Mouse (Mus musculus) frontal cortex, postnatal 36 days (tissue): ENCODE results near the gene Tktl1.
"Not testable (repeated sequence)": the region's sequence is repeated elsewhere in the genome, so short reads cannot be mapped to it uniquely, and the experiment has no call there.

Experiments
- DNase-seq, 2 experiments: peaks; one replicate each; pipeline ENCODE4 v3.0.0; 2022; ENCODE audit warnings: low spot score in 2 of 2

Tktl1 gene

DNA sequence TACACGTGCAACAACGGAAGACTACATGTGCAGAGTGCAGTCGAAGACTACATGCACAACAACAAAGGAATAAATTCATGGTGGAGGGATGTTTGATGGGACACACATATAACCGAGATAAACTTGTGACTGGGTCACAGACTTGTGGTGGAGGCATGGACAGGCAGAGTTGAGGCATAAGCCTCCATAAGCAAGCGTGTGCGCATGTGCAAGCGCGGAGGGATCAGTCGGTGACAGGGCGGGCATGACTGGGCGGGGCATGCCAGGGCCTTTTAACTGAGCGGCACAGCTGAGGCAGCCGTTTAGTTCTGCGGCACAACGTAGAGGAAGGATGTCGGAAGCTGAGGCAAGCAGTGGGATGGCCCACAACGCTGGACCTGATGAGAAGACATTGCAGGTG is at the start of gene Tktl1:
TSS of gene Tktl1 (plus strand) at position 301 of the 400 bp plus-strand sequence.
- no peak for DNase-seq

DNA sequence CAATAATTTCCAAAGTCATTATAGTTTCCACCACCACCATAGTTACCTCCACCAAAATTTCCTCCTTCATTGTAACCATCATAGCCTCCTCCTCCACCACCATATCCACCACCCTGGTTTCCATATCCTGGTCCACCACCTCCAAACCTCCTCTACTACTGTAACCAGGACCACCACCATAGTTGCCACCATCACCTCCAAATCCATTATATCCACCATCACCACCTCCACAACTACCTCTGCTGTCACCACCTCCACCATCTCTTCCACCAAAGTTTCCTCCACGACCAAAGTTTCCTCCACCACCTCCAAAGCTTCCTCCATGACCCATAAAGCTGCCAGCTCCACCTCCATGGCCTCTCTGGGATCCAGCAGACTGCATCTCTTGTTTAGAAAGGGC is 41.8 kb upstream of the Tktl1 start, which contains the start of gene Mecp2:
TSS of gene Mecp2 (minus strand) at position 101 of the 400 bp plus-strand sequence.
- DNase-seq, result not testable (repeated sequence)

DNA sequence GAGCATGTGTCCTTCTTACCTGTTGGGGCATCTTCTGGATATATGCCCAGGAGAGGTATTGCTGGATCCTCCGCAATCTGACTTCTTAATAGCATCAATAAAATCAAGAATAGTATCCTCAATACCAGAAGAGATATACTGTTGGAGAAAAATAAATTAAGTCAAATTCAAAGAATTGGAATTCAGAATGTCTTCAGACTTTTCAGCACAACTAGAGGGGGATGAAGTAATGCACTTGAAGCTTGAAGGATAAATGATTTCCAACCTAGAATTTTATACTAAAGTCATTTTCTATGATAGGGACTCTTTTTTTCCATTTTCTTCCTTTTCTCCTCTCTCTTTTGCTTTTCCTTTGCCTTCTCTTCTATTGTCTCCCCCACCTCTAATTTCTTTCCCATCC is 9.3 kb upstream of the Tktl1 start, which contains the start of gene Tex28:
TSS of gene Tex28 (minus strand) at position 101 of the 400 bp plus-strand sequence.
- no peak for DNase-seq

DNA sequence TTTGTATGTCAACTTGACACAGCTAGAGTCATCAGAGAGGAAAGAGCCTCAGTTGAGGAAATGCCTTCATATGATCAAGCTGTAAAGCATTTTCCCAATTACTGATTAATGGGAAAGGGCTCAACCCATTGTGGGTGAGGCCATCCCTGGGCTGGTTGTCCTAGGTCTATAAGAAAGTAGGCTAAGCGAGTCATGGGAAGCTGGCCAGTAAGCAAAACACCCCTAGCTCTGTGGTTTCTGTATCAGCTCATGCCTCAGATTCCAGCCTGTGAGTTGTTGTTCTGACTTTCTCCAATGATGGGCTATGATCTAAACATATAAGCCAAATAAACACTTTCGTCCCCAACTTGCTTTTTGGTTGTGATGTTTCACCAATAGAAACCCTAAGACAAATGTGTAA is 26.5 kb downstream of the Tktl1 start:
- no peak for DNase-seq

DNA sequence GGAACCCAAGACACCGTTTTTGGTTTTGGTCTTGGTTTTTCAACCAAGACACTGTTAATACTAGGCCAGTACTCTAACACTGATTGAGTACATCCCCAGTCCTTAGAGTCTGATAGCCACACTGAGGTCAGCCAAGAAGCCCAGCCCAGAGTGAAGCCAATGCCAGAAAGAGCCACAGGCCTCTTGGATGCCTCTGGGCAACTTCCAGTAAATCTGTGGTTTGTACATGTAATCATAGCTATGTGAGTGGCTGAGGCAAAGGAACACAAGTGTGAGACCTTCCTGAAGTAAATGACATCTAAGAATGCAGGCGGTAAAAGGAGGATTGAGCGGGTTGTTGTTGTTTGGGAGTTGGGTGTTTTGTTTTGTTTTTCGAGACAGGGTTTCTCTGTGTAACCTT is 41.4 kb downstream of the Tktl1 start:
- no peak for DNase-seq

DNA sequence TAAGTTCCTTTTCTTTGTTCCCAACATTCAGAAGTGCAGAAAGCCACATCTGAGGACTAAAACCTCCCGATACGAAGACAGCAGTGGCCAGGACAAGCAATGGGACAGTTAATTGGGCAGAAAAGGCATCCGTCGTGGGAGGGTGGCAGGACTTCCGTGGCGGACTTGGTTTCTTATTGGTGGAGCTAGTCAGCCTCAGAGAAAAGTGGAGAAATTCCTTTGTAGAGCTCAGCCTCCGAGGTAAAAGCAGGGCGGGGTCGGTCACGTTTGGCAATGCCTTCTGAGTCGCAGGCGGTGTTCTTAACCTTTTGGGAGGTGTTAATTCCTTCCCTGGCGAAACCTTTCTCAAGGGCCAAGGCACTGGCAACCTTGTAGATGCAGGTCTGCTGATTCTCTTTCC is 42.4 kb downstream of the Tktl1 start:
- no peak for DNase-seq

DNA sequence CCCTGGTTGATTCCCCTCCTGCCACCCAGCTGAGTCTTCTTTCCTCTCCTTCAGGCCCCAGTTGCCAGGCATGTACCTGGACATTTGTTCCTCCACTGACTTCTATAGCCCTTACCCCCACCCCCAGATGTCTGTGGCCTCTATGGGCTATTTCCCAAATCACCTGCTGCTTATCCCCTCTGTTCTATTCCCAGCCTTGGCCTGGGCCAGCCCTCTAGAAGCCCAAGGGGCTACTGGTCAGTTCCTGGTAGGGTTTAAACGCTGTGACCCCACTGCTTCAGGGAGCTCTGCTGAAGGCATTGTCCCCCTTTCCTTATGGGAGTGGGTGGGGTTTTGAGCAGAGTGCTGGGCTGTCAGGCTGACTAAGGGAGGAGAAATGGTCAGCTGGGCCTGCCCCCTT is 43.0 kb downstream of the Tktl1 start:
- DNase-seq, result not testable (repeated sequence)

DNA sequence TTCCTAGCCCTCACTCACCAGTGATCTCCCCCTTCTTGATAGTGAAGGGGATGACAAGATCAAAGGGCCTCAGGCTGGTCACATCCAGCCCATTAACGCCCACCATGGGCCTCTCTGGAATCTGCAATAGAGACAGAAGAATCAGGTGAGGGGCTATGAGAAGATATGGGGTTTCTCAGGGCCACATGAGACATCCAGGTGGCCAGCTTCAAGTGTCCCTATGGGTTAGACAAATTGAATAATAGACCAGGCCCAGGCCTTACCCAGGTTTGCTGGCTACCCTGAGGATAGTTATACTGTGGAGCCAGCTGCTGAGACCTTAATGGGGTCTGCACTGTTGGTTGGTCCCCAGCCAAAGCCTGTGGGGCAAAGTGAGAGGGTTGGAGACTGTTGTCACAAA is 53.0 kb downstream of the Tktl1 start:
- DNase-seq, result no peak

DNA sequence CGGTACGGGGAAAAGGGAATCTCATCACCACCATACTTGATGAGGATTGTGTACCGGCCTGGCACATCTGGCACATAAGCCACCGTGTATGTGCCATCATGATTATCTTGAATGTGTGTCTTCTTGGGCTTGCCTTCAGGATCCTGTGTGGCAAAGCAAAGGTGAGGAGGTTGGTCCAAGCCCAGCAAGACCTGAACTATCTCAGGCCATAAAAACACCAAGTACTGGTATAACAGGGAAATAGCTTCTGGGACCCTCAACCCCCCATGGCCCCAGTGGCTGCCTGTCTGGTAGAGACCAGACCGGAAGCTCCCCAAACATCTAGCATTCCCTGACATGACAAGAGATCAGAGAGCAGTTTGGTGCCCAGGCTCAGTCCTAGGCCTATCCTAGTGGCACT is 56.1 kb downstream of the Tktl1 start:
- DNase-seq, result no peak

DNA sequence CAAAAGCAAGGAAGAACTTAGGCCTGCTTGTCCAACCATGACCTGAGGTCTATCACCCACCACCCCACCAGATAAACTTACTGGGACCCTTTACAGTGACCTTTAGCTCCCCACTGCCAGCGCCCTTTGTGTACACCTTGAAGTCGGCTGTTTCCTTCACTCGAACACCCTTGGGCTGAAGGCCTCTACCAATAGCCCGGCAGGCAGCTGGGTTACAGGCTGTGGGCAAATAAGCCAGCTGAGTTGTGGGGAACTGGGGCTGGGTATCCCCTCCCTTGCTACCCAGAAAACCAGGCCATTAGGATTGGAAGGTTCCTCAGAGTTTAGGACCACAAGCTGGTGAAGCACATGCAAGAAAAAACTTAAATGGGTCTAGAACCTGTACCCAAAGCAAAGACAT is 63.3 kb downstream of the Tktl1 start:
- DNase-seq, result no peak

DNA sequence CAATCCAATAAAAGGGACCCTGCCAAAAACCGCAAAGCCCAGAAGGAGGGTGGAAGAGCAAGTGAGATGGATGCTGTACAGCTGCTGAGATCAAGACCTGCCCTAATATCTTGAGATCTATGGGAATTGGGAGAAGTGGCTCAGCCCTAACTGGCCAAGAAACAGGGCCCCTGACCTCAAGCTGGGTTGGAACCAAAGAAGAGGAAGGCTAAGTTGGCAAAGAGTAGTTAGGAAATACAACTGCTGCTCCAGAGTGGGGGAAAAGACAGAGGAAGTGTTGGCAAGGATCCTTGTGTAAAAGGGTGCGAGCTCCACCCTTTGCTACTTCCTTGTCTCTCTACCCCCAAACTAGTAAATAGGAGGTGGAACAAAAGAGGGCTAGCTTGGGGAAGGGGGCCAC is 66.3 kb downstream of the Tktl1 start:
- DNase-seq, result no peak

DNA sequence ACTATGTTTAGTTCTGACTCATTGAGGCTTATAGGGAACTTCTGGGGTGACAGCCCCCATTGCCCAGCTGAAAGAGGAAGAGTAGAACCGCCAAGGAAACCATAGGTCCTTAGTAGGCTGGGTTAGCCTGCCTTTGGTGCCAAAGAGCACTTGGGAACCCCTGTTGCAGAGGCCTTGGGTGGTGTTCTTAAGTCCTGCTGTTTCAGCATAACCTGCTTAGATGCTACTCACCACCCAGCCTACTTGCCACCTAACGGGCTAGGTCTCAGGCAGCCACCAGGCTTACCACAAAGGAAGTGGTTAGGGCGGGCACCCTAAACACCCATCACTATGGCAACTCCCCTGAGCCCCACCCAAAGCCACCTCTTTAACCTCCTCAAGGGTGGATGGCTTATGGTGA is 66.7 kb downstream of the Tktl1 start:
- no peak for DNase-seq

DNA sequence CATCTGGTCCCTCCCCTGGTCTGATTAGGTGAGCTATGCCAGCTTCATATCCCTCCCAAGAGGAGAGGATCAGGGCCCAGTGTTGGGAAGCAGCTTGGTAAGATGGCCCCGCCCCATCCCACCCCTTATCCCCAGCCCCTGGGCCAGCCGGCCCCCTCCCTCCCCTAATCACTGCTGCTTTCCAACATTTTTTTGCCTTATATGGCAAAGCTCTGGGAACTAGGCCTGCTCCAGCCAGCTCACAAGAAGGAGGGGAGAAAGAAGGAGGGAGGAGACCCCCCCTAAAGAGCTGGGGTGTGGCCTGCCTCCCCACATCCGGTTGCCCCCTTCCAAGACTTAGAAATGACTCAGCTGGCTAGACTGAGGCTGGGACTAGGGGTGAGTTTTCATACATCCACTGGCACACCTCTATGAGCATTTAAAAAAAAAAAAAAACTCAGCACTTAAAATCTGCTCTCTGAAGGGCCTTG is 67.6 kb downstream of the Tktl1 start:
- DNase-seq, result no peak

DNA sequence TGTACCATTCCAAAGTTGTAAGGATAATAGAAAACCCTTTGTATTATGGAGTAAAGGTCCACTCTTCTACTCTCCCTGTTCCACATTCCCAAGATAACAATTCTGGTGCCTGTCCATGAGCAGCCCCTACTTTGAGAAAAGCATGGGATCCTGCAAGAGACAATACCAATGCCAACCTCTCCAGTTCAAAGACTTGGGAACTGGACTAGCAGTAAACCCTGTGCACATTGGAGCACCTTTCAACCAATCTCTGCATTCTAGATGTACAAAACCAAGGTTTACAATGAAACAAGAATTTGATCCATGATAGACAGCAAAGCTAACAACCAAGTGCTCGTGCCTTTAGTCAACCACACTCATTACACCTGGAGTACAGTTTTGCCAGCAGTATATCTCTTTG is 68.0 kb downstream of the Tktl1 start:
- no peak for DNase-seq

DNA sequence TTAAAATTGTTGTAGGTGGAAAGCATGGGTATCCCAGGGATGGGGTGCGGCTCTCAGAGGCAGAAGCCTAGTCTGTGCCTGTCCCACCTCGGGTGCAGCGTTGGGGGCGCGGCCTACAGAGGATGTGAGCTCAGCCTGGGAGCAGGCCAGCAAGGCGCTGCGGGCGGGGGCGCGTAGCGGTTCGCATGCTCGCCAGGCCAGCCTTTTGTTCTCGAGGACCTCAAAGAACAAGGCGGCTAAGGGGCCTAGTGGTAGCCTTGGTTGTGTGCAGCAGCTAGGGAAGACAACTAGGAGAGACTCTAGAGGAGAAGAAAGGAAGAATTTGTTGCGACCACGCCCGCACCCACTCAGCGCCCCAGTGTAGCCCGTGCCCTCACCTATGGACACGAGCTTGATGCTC is 68.6 kb downstream of the Tktl1 start:
- DNase-seq, result peak; percentile 46 to 59

DNA sequence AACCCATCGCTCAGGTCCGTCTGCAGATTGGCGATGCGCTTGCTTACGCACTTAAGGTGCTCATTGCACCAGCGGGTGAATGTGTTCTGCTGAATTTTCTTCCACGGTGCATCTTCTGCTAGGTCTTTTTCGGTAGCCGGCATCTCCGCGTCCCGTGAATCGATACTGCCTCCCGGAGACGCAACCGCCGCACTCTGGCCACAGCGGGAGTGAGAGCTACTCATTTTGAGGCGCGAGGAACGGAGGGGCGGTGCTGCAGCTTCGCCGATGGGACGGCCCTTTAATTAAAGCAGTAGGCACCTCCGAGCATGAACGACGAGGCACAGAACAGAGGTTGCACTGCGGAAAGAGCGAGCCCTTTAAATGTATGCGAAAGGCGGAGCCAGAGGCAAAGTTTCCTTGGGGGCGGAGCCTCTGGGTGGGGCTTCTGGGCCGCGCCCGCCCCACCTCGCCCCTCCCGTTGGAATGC is 69.2 kb downstream of the Tktl1 start:
- peak; percentile 80 to 87 for DNase-seq

DNA sequence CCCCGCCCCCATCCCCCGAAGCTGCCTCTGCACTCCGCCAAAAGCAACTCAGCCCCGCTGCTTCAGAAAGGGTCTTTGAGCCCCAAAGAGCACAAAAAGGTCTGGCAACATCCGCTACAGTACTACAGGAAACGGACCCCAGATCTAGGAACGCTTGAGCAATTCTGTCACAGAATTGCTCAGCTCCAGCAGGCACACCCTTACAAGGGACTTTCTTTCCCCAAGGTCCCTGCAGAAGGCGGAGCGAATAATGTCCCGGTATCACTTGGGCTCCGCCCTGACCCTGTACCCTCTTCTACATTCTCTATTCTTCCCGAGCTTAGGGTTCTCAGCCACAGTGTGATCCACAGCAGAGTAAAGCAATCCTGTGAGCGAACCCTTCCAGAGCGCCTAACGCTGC is 69.6 kb downstream of the Tktl1 start:
- peak; percentile 6 to 13 for DNase-seq

DNA sequence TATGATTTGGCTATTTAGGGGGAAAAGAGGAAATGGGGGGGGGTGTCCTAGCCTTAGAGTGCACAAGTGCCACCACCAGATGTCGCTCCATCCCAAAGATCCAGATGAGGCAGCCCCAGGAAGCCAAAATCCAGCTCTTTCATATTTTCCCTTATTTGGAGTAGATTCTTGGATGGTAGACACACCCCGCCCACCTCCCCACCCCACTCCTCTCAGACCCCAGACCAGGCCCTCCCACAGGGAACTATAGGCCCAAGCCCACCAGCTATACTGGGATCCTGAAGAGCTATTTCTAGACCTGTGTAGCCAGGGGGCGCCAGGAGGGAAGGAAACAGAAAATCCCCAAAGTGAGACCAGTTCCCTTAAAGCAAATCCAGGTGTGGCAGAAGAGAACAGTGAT is 71.6 kb downstream of the Tktl1 start:
- peak; percentile 27 to 42 for DNase-seq

DNA sequence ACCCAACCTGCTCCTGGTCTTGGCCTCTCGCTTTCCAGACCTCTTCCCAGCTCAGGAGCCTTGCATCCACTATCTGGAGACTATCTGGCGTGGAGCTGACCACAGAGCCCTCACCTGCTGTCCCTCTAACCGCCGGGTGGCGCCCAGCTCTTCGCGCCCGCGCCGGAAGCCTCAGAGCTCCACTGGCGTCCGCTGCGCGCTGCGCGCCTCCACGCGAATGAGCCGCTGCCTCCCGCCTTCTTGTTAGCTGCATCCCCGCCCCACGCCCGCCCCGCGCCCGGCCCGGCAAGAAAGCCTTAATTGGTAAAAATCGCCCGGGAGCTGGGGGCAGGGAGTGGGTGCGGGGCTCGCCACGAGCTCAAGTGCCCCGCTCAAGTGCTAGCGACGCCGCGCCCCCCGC is 72.6 kb downstream of the Tktl1 start, which contains the start of gene Flna:
TSS of gene Flna (minus strand) at position 206 of the 400 bp plus-strand sequence.
- DNase-seq, result peak; percentile 50 to 55

DNA sequence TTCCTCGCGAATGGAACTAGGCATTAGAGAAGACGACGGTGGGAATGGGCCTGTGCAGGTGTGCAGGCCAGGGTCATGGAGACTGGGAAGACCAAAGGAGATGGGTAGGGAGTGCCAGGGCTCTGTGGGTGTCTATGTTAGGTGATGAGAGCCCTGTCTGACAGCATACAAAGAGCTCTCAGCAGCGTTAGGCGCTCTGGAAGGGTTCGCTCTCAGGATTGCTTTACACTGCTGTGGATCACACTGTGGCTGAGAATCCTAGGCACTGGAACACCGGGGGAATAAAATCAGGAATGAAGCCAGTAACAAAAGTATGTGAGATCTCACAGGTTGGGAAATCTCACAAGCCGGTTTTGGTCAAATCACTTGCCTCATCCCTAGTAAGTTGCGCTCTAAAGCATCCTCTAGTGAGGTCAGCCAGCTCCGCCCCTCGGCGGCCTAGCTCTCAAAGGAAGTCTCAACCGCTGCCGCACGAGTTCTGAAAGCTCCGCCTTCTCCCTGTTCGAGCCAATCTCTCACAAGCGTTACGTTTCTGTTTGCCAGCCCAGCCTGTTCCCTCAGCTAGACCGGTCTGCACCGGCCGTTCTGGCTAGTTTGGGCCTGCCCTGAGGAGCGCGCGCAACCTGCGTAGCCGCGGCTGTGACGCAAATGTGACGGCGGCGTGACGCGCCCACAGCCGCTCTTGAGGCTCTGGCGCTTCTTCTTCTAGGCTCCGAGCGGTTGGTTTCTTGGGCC is 77.3 kb downstream of the Tktl1 start, which contains the start of gene Emd:
TSS of gene Emd (plus strand) at position 535 of the 735 bp plus-strand sequence.
- peak; percentile 86 to 91 for DNase-seq

DNA sequence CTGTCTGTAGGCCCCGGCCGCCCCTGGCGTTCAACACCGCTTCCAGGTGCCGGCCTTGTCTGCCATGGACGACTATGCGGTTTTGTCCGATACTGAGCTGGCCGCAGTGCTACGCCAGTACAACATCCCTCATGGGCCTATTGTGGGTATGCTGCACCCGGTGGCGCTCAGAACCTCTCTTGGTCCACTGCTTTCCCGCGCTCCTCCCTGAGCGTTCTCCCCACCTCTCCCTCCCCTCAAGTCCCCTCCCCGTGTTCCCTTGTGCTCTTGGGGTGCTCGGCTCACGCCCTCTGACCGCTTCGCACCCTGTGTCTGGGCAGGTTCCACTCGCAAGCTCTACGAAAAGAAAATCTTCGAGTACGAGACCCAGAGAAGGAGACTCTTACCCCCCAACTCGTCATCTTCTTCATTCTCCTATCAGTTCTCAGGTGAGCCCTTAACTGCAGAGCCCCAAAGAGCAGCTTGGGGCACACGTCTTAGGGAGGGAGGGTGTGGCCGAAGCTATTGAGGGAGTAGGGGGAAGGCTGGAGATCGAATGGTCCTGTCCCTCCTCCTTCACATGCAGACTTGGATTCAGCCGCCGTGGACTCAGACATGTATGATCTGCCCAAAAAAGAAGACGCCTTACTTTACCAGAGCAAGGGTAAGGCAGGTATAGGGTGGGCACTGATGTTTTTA is 78.0 kb downstream of the Tktl1 start:
- DNase-seq, result no peak

DNA sequence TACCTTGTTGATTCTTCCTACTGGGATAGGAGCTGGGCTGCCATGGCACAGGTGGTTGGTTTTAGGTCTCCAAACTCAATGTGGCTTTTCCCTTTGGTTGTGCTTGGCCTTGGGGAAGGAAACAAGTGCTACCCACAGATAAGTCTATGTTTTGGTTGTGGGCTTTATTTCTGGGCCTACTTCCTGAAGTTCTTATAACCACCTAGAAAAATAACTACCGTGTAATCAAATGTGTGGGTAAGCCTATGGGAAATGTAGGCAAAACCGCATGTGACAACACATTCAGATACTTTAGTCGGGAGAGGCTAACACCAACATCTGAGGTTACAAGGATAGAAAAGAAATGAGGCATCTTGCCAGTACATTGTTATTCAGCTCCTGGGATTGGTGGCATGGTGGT is 80.7 kb downstream of the Tktl1 start:
- DNase-seq, result no peak
